Mouse (Mus musculus) heart, embryonic 13.5 days (tissue): ENCODE results near the gene Zmiz1. TPM values are rescaled to one million over a fixed set of nuclear protein-coding genes. Genes with fewer than 3 reads are reported as not detected.

ENCODE experiments used
- ATAC-seq: fragments of 200-750 bp; cut with Nextera tagmentation; 2 replicates; pipeline ENCODE4 v1.8.0; 2017; ENCODE audit warnings: moderate TSS enrichment; ENCODE audit not compliant: insufficient number of reproducible peaks, low FRiP score, low TSS enrichment; ENCODE audit errors: extremely low read depth
- H3K27ac ChIP-seq: fragments of 300-500 bp; sonication (generic); replicated peaks from 2 replicates; pipeline ENCODE4 v1.5.1; 2015; ENCODE audit warnings: moderate library complexity, mild to moderate bottlenecking, inconsistent platforms
- H3K27me3 ChIP-seq: fragments of 300-500 bp; sonication (generic); replicated peaks from 2 replicates; pipeline ENCODE4 v1.6.1; 2015; ENCODE audit warnings: mild to moderate bottlenecking, inconsistent platforms
- H3K36me3 ChIP-seq: fragments of 300-500 bp; sonication (generic); 2 replicates; pipeline ENCODE4 v1.6.1; 2015; ENCODE audit warnings: mild to moderate bottlenecking, inconsistent platforms
- H3K4me1 ChIP-seq: fragments of 300-500 bp; sonication (generic); 2 replicates; pipeline ENCODE4 v1.6.1; 2015; ENCODE audit warnings: inconsistent platforms
- H3K4me2 ChIP-seq: fragments of 300-500 bp; sonication (generic); 2 replicates; pipeline ENCODE4 v1.6.1; 2015; ENCODE audit warnings: inconsistent platforms, mild to moderate bottlenecking, moderate library complexity
- H3K4me3 ChIP-seq: fragments of 300-500 bp; sonication (generic); 2 replicates; pipeline ENCODE4 v1.5.1; 2015; ENCODE audit warnings: moderate library complexity, mild to moderate bottlenecking, inconsistent platforms
- H3K9ac ChIP-seq: fragments of 300-500 bp; sonication (generic); 2 replicates; pipeline ENCODE4 v1.6.1; 2015; ENCODE audit warnings: inconsistent platforms, mild to moderate bottlenecking, moderate library complexity
- H3K9me3 ChIP-seq: fragments of 300-500 bp; sonication (generic); 2 replicates; pipeline ENCODE4 v1.6.1; 2016; ENCODE audit warnings: inconsistent platforms
- WGBS: fragments of 180-500 bp; shearing (Covaris S2); methylation state at CpG from one replicate; pipeline ENCODE4 v1.1.7; 2015; ENCODE audit warnings: mixed read lengths; 5-methylcytosine and 5-hydroxymethylcytosine counted together
- polyA plus RNA-seq: library from polyadenylated mRNA; unstranded; fragments of >200 nt; fragmentation: Nextera tagmentation; extraction: Ambion mirVana; gene quantifications from 2 replicates; pipeline ENCODE4 v1.2.1, GENCODE M21; 2015

Zmiz1 gene
- polyA plus RNA-seq, 1 experiment from 2014 or later = 25.7 TPM

DNA sequence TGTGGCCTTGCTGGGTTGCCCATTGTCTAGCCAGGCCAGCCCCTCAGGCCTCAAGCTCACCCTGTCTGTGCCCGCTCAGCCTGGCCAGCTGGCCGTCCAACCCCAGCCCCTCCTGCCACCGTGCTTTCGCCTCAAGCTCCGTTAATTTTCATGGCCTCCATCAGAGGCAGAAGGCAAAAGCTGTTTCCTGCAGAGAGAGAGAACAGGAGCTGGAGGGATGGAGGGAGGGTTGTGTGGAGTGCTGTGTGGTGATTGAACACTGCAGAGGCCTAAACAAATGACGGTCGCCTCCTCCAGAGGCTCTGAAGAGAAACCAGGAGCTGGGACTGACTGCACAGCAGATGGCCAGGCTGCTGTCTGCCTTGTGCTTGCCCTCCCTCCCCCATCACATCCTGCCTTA lies 164.7 kb downstream of the Zmiz1 start:
- H3K27me3 ChIP-seq = no peaks in the 10 kb centered on the region
- H3K4me1 ChIP-seq = peaks cover 92% of the 10 kb centered on the region
- 56% methylated on average over 7 of the region's 7 CpGs for WGBS
- no peak overlapping the region for H3K4me3 ChIP-seq
- peaks cover 42% of the 10 kb centered on the region for H3K36me3 ChIP-seq
- peak overlapping the region; percentile 42; the same call in 1 of the 2 replicates for H3K9ac ChIP-seq
- H3K4me2 ChIP-seq = no peak overlapping the region
- ATAC-seq = no peak
- H3K27ac ChIP-seq = peak overlapping the region; percentile 49
- H3K9me3 ChIP-seq = no peaks in the 10 kb centered on the region

DNA sequence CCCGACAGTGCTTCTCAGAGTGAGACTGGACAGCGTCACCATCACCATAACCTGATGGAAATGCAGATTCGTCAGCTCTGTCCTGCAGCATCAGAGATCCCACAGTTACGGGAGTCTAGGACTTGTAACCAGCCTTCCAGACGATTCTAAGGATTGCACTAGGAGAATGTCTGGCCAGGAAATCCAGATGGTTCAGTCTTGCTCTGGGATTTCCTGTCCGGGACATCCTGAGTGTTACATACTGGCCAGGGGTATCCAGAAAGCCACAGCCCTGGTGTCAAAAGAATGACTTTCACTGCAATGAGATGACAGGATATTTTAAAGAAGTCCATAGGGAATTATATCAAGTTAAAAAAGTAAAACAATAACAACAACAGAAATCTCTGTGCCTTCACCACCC lies 165.7 kb downstream of the Zmiz1 start:
- no peaks in the 10 kb centered on the region for H3K9me3 ChIP-seq
- whole genome bisulfite sequencing = 50% methylated on average over 6 of the region's 6 CpGs
- peaks cover 95% of the 10 kb centered on the region for H3K4me1 ChIP-seq
- peaks cover 34% of the 10 kb centered on the region for H3K36me3 ChIP-seq
- no peak overlapping the region for H3K4me2 ChIP-seq
- H3K4me3 ChIP-seq = no peak overlapping the region
- H3K27ac ChIP-seq = peak overlapping the region; percentile 33; the same call in 1 of the 2 replicates
- H3K27me3 ChIP-seq = no peaks in the 10 kb centered on the region
- no peak overlapping the region for H3K9ac ChIP-seq
- no peak for ATAC-seq

DNA sequence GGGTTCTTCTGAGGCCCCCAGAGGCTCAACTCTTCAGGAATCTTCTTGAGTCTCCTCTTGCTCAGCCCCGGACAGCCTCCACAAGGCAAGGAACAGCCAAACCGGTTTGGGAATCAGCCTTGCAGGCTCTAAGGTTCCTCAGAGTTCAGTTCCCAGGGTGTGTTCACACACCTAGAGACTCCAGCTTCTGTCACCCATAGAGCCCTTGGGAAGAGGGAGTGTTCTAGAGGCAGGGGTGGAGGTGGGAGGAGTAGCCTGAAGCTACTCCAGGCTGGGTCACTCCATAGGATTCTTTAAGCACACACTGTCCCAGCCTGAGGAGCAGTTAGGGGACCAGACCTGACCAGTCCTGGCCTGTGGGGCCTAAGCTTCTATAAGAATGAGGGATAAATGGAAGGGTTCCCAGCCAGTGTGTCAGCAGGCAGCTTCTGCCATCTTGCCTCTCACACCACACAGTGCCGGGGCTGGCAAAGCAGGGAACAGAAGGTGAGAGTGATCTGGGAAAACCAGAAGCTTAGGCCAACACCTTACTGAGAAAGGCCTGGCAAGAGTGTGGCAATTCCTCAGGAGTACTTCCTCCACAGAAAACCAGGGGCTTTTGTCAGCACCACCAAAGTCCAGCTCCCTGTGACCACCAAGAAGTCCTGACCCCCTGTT lies 168.7 kb downstream of the Zmiz1 start:
- Histone ChIP-seq H3K9ac (peak overlapping the region; percentile 30; the same call in 1 of the 2 replicates), H3K4me1 (peaks cover 98% of the 10 kb centered on the region), H3K27ac (peak overlapping the region; percentile 94), H3K4me2 (no peak overlapping the region), H3K27me3 (no peaks in the 10 kb centered on the region), H3K9me3 (no peaks in the 10 kb centered on the region), H3K4me3 (no peak overlapping the region), H3K36me3 (peaks cover 28% of the 10 kb centered on the region)
- WGBS = 68% methylated on average over 3 of the region's 3 CpGs
- no peak for ATAC-seq

DNA sequence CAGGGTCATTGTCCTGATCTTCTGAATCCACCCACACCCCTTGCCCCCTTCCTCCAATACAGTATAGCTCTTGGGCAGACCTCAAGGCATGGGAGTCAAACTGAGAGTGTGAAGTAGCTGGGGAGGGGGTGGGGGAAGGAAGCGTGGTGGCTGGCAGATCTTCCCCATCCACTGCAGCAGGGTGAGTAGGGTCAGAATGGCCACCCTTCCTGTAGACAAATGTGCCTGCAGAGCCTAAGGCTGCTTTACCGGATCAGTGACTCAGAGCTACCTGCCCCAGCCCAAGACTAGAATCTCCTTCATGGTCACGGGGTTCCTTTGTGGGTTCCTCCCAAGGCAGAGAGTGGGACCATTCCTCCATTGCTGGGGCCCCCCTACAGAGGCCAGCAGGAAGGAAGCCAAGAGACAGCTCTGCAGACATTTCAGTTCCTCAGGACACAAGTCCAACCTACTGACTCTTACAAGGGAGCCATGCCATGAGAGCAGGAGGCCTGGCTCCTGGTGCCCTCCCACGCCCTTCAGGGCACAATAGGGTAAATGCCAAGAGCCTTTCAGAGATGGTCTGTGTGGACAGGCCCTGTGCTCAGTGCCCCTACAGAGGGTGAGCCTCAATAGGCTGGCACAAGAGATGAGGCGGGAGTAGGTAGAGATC lies 169.6 kb downstream of the Zmiz1 start:
- Histone ChIP-seq H3K9ac (peak overlapping the region; percentile 64), H3K9me3 (no peaks in the 10 kb centered on the region), H3K36me3 (peaks cover 27% of the 10 kb centered on the region), H3K27ac (peak overlapping the region; percentile 94), H3K4me1 (peaks cover 98% of the 10 kb centered on the region), H3K4me3 (no peak overlapping the region), H3K4me2 (no peak overlapping the region), H3K27me3 (no peaks in the 10 kb centered on the region)
- no peak for ATAC-seq
- WGBS = 66% methylated on average over 5 of the region's 5 CpGs

DNA sequence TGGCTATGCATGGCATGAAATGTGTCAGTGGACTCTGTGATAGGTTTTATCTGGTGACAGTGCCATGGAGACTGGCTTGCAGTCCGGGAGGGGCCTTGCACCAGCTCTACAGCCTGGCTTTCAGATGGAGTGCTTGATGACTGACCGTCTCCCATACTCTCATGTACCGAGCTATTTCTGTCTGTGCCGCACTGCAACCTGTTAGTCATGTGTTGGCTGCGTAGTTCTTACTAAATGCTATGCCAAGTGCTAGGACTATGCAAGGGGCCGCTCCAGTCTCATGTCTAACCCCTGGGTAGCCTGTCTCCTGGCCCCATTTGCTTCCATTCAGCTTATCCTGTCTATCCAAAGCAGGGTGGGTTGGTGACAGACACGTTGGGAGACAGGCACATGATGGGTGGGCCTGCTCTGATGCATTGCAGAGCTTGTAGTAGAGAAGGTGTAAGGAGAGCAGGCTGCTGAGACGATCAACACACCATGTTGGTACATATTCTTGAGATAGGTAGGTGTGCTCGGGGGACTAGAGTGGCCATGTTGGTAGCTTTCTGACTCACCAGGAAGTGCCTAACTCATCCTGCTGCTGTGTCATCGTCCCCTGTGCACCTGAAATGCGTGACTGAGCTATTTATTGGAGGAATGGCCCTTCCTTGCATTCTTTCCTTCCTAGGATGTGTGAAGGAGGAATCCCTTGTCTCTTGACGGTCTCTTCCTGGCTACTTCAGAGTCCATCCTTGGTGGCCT lies 171.1 kb downstream of the Zmiz1 start:
- 48% methylated on average over 12 of the region's 12 CpGs for WGBS
- H3K4me3 ChIP-seq = no peak overlapping the region
- peak overlapping the region; percentile 51 for H3K9ac ChIP-seq
- no peaks in the 10 kb centered on the region for H3K9me3 ChIP-seq
- peak overlapping the region; percentile 94 for H3K27ac ChIP-seq
- H3K27me3 ChIP-seq = no peaks in the 10 kb centered on the region
- H3K4me1 ChIP-seq = peaks cover 98% of the 10 kb centered on the region
- H3K4me2 ChIP-seq = peak overlapping the region; percentile 40
- ATAC-seq = peak; percentile 42; the same call in 1 of the 2 replicates
- H3K36me3 ChIP-seq = peaks cover 15% of the 10 kb centered on the region

DNA sequence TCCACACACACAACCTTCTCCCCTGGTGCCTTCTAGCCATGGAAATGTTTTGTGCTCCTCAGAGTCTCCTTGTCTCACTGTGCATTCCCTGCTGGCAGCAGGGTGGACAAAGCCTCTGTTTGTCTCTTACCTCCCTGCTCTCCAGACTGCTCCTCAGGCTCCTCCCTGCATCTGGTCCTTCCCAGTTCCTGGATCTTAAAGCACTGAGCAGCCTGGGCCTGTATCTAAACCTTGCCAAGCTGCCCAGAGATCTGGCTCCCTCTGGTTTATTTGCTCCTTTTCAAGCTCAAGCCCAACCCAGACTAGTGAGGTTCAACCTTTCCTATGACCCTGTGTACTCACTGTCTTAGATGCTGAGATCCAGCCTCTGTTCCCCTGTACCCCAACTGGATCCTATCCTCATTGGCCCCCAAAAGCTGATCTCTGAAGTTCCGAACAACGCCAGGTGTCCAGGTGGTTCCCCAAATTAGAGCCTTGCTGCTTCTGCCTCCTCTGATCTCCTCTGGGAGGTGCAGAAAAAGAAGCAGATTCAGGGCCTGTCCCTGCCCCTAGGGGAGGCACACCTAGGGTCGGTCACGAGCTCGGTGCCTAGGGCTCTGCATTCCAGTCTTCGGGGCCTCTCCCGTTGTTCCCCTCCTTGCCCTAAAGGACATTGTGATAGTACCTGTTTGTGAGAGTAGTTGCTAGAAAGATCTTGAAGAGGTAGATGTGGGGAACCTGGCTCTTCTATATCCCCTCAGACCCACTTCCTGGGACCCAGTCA lies 171.8 kb downstream of the Zmiz1 start:
- H3K9me3 ChIP-seq = no peaks in the 10 kb centered on the region
- H3K27me3 ChIP-seq = no peaks in the 10 kb centered on the region
- 74% methylated on average over 7 of the region's 7 CpGs for WGBS
- peaks cover 18% of the 10 kb centered on the region for H3K36me3 ChIP-seq
- H3K9ac ChIP-seq = peak overlapping the region; percentile 51
- H3K4me3 ChIP-seq = no peak overlapping the region
- peaks cover 100% of the 10 kb centered on the region for H3K4me1 ChIP-seq
- peak overlapping the region; percentile 94 for H3K27ac ChIP-seq
- no peak for ATAC-seq
- H3K4me2 ChIP-seq = peak overlapping the region; percentile 40; the same call in 1 of the 2 replicates

DNA sequence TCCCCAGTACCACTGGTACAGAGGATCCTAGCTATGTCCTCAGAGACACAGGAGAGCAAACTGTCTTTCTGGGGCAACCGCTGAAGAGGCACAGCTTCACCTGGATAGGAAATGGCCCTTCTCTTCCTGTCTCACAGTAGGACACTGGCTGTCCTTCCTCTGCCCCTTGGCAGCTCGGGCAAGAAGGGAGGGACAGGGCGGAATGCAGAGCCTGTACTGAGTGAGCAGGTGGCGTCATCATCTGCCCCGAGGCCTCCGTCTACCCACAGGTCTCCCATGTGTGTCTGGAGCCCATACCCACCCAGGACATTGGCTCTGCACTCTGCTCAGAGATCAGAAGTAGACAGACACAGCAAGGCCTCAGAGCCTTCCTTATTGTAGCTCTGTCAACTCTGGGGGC lies 172.5 kb downstream of the Zmiz1 start:
- Histone ChIP-seq H3K4me2 (no peak overlapping the region), H3K27me3 (no peaks in the 10 kb centered on the region), H3K36me3 (peaks cover 24% of the 10 kb centered on the region), H3K27ac (peak overlapping the region; percentile 24; the same call in 1 of the 2 replicates), H3K4me1 (peaks cover 100% of the 10 kb centered on the region), H3K4me3 (no peak overlapping the region), H3K9ac (peak overlapping the region; percentile 51), H3K9me3 (no peaks in the 10 kb centered on the region)
- ATAC-seq = no peak
- WGBS = 77% methylated on average over 6 of the region's 6 CpGs

DNA sequence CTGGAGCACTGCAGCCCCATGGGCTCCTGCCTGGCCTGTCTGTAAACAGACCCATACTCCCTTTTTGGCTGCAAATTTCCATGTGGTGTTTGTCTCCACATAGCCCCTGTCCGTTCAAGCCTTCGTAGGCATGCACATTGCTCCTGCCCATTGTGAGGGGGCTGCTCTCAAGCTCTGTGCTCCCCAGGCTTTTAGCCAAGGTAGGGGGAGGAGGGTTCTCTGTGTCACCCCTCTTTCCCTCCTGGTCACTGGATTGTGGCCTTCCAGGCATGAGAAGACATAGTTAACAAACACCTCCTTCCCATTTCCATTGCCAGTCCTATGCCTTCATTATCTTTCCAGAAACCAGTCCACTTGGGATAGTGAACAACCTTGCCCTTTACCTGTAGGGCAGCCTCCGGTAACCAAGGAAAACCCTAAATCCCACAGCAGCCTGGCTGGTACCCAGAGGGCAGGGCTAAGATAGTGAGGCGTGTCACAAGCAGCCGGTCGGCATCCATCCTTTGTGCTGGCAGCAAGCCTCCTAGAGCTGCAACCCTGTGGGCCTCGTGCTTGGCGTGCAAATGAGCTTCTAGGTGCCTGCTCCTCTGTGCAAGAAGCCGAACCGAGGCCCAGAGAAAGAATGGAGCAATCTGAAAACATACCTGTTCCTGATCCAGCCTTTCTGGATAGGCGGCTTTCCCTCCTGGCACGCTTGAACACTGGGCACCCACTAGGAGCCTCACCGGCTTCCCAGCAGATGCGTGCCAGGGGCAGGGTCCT lies 174.7 kb downstream of the Zmiz1 start:
- no peak overlapping the region for H3K4me3 ChIP-seq
- peaks cover 99% of the 10 kb centered on the region for H3K4me1 ChIP-seq
- H3K9ac ChIP-seq = peak overlapping the region; percentile 35
- no peaks in the 10 kb centered on the region for H3K27me3 ChIP-seq
- 63% methylated on average over 14 of the region's 14 CpGs for WGBS
- peaks cover 38% of the 10 kb centered on the region for H3K36me3 ChIP-seq
- peak overlapping the region; percentile 20; the same call in 1 of the 2 replicates for H3K4me2 ChIP-seq
- H3K9me3 ChIP-seq = no peaks in the 10 kb centered on the region
- H3K27ac ChIP-seq = peak overlapping the region; percentile 81
- no peak for ATAC-seq

DNA sequence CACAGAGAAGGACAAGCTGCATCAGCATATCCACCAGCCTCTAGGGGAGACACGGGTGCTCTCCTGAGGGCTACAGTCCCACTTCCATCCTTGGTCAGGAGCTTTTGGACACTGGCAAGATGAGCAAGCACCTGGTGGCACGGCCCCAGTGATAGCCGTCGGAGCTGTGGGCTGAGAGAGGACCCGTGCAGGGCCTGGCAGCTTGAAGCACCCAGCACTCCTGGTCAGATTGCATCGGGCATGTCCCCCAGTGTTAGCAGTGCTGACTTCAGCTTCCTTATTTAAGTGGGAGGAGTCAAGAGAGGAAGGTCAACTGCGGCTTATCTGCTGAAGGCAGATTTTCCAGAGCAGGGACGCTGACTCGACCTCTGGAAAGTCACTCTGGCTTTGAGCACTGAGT lies 175.3 kb downstream of the Zmiz1 start:
- ATAC-seq = no peak
- no peaks in the 10 kb centered on the region for H3K27me3 ChIP-seq
- peaks cover 43% of the 10 kb centered on the region for H3K36me3 ChIP-seq
- H3K4me2 ChIP-seq = peak overlapping the region; percentile 20; the same call in 1 of the 2 replicates
- WGBS = 17% methylated on average over 9 of the region's 9 CpGs
- no peaks in the 10 kb centered on the region for H3K9me3 ChIP-seq
- H3K9ac ChIP-seq = peak overlapping the region; percentile 35
- H3K27ac ChIP-seq = peak overlapping the region; percentile 81
- H3K4me1 ChIP-seq = peaks cover 99% of the 10 kb centered on the region
- H3K4me3 ChIP-seq = no peak overlapping the region

DNA sequence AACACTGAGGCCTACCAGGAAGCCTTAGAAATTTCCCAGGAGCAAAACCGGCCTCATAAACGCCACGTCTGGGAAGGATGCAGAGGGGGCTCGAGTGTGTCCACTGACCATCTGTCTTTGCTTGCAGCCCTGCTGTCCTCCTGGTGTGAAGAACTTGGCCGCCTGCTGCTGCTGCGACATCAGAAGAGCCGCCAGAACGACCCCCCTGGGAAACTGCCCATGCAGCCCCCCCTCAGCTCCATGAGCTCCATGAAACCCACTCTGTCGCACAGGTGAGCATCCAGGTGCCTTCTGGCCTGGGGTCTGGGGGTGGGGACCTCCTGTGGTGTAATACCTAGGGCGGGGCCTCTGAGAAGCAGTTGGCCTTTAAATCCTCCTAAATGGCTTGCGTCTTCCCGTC lies 176.8 kb downstream of the Zmiz1 start:
- Histone ChIP-seq H3K36me3 (peaks cover 51% of the 10 kb centered on the region), H3K9me3 (no peaks in the 10 kb centered on the region), H3K4me3 (no peak overlapping the region), H3K4me2 (no peak overlapping the region), H3K27me3 (no peaks in the 10 kb centered on the region), H3K4me1 (peaks cover 99% of the 10 kb centered on the region), H3K27ac (peak overlapping the region; percentile 81), H3K9ac (peak overlapping the region; percentile 47)
- ATAC-seq = no peak
- 78% methylated on average over 12 of the region's 12 CpGs for WGBS
